Mouse (Mus musculus): ENCODE measurements at regions not wholly inside any gene's neighbourhood (a gene's known extent, or its start where the extent isn't known, plus 50 kb on each side); places are given as distances from the start of the nearest gene placed in this dataset.
"Not testable (repeated sequence)": the region's sequence is repeated elsewhere in the genome, so short reads cannot be mapped to it uniquely, and the experiment has no call there.

DNA sequence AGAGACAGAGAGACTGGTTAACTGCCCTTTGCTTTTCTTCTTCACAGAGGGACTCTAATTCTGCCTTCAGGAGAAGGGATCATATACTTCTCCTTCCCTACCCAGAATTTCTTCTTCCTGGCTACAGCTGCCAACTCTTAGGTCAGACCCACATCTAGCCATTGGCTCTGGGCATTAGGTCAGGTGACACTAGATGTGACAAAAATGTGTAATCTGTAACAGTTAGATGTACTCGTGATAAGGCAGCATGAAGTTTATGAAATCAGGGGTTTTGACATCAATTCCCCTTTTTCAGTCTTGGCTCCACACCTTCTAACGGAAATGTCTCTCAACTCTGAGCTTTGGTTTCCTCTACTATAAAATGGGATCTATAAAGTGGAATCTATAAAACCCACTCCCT is 428.4 kb downstream of the Bmper start:
- no peak for DNase-seq (ENCODE audit: extremely low read depth, insufficient read length, low spot score)

DNA sequence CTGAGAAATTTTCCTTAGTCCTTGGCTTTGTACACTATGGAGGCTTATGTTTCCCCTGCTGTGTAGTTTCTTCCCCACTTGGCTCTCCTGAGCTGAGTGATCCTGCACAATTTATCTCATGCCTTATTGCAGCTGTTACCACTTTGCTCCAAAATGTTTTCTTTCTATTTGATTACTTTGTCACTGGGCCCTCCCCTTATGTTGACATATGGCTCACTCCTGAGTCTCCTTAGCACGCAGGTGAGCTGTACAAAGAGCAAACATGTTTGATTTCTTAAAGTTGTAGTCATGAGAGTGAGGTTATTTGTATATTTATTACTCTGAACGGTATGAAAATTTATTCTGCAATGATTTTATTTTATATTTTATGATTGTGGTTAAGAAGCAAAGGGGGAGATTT is 430.2 kb downstream of the Bmper start:
- DNase-seq (ENCODE audit: extremely low read depth, insufficient read length, low spot score): no peak

DNA sequence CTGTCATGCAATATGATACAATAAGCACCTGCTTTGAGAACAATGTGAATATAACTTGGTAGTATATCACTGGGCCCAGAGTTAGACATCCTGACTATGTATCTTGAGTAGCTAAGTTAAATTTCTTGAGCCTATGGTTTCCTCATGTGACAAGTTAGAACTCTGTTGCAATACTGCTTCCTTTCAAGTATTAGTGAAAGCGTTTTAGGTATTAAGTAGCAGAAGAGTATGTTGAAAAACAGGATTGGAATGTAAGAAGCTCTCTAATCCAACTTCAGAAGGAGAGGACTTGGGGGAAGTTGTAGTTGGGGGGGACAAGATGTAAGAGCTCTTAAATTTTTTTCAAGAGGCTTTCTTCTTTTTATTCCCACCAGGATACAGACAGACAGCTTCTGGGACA is 431.9 kb downstream of the Bmper start:
- no peak for DNase-seq (ENCODE audit: extremely low read depth, insufficient read length, low spot score)

DNA sequence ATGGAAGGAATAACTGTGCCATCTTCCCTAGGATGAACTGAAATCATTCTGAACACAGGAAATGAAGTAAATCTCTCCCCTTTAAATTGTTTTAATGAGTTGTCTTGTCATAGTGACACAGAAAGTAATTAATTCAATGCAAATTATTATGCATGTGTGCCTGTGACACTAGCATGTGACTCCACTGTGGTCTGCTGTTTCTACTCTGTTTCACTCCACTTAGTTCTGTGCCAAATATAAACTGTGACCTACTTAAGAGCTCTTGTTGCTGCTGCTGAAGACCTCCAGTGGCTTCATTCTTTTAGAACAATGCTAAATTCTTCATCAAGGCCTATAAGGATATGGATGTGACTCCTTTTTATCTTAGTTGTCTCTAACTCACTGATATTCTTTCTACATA is 431.8 kb upstream of the Npsr1 start:
- DNase-seq (ENCODE audit: extremely low read depth, insufficient read length, low spot score): no peak

DNA sequence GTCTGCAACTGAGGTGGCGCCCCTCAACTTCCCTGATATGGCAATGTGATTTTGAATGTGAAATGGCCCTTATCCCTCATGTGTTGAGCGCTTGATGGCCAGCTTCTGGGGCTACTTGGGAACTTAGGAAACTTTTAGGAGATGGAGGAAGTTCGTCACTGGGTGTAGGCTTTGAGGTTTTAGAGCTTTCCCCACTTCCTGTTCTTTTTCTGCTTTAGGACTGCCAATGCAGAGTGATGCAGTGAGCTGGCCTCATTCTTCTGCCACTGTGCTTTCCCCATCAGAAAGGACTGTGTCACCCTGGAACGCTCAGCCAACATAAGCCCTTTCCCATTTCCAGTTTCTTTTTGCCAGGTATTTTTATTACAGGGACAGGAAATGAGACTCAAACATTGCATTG is 428.6 kb upstream of the Npsr1 start:
- no peak for DNase-seq (ENCODE audit: extremely low read depth, insufficient read length, low spot score)

DNA sequence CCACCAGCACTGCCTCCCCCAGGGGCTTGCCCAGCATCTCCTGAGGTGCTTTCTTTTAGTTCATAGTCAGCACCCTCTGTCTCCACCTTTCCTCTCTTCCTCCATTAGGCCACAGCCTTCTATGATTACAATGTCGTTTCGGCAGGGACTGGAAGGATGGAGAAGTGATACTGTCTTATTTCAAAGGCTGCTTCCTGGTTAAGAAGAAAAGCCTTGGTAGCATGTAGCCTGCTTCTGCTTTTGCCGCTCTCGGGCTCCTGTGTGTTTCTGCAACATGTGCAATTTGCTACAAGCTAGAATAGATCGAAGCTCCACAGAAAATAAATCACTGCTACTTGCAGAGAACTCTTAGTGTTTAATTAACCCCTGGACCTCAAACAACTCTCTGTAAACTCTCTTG is 427.2 kb upstream of the Npsr1 start:
- no peak for DNase-seq (ENCODE audit: extremely low read depth, insufficient read length, low spot score)

DNA sequence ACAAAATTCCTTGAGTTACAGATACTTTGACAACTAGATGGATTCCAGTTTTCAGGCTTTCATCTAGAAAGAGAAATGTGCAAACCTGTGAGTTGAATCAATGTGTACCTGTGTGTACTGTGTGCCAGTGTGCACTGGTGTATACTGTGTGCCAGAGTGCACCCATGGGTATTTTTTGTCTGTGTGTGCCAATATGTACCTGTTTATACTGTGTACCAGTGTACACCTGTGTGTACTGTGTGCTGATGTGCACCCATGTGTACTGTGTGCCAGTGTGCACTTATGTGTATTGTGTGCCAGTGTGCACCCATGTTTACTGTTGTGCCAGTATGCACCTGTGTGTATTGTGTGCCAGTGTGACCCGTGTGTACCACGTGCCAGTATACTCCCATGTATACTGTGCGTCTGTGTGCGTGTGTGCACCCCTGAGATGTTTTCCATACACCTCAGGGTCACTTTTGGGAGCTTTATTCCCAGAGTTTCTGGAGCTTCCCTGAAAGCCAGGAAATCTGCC is 424.4 kb upstream of the Npsr1 start:
- DNase-seq (ENCODE audit: extremely low read depth, insufficient read length, low spot score): no peak

DNA sequence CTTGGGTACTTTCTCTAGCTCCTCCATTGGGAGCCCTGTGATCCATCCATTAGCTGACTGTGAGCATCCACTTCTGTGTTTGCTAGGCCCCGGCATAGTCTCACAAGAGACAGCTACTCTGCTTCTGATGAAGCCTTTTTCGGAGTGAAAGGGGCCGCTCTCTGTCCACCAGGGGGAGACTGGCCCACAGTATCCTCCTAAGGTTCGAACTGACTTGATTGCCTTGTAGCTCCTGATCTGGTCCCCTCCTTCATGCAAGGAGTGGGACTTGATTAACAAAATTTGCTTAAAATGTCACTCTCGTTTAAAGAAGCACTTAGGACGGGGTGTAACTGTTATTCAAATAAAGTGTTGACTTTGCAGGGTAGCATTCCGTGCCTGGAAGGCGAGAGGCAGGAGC is 423.0 kb upstream of the Npsr1 start:
- DNase-seq (ENCODE audit: extremely low read depth, insufficient read length, low spot score): no peak

DNA sequence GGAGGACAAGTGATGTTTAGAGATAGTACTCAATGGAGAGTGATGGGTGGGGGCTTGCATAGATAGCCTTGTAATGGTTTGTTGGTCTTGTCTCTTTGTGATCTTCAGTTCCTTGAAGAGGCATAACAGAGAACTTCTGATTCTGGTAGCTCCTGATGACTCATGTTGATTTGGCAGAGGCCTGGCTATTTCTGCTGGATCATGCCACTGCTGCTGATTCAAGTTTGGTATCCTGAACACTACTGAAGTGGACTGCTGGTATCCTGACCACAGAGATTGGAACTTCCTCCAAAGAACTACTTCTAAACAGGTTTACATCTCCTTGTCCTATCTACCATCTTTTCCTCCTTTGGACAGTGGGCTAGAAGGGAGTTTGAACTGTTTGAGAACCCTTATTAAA is 408.3 kb upstream of the Npsr1 start:
- peak; percentile 60 for DNase-seq (ENCODE audit: extremely low read depth, insufficient read length, low spot score)

DNA sequence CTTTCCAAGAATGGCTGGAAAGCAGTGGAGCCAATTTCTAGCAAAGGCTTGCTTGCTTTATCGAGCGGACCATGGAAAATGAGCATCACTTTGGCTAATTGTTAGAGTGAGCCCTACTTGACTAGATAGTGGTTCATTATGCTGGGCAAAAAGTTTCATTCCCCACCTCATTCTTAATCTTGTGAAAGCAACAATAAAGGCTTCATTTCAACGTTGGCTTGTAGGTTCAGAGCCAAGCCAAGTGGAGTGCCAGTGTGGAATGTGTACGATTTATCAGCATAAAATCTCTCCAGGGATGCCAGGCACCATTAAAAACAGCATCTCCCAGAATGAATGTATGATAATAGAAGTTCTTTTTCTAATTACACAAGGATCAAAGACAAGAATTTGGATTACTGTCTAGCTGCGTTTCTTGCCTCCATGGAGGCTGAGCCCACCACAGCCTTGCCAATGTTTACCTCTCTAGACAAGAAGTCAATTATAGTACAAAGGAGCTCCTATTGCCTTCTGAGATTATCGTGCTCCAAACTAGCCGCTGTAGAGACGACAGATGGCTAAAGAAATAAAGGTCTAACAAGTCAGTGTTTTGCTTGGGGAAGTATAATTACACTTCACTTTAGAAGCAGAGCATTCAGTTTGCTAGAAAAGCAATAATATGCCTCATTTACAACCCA is 404.9 kb upstream of the Npsr1 start:
- no peak for DNase-seq (ENCODE audit: extremely low read depth, insufficient read length, low spot score)

DNA sequence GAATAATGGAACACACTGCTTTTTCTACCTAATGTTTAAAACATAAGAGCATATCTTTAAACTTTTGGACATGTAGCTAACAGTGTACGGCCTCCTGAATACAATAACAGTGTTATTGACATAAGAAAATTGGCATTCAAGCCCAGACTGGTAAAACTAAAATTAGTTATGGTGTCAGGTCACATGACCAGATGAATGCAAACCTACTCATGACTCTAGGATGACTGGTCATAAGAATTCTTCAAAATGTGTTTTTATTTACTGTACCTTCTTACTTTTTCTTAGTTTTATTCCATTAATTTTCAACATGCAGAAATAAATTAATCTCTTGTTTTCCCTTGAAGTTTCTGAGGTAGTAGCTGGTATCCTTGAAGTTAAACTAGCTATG is 404.4 kb upstream of the Npsr1 start:
- no peak for DNase-seq (ENCODE audit: extremely low read depth, insufficient read length, low spot score)

DNA sequence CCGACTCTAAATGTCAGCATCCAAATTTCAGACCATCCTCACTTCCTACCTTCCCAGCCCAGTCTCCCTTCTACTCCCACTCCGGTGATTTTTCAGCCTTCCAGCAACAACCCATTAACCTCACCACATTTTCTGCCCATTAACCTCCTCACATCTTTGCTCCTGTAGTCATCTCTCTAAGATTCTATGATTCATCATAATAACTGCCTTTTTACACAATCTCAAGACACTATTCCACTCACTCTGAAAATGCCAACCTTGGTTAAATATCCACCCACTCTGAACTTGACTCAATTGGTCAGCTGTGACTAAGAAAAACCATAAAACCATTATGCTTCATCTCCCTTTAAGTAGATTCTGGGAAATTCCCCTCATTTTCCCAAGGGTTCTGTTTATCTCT is 403.3 kb upstream of the Npsr1 start:
- peak; percentile 50 for DNase-seq (ENCODE audit: extremely low read depth, insufficient read length, low spot score)

DNA sequence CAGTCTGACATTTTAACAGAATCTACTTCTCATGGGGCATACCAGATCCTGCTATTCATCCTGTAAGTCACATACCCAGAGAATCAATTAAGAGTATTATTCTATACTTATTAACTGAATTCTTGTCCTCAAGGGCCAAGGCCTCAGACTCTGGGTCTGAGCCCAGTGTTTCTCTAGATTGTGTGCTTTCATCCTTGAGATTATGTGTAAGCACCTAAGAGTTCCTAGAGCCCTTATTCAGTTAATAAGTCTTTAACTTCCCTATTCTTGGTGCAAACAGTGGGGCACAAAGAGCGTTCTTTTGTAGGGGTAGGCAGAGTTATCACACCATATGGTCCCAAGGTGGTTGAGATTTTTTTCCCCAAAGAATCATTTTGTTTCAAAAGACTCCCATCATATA is 397.2 kb upstream of the Npsr1 start:
- DNase-seq (ENCODE audit: extremely low read depth, insufficient read length, low spot score): no peak

DNA sequence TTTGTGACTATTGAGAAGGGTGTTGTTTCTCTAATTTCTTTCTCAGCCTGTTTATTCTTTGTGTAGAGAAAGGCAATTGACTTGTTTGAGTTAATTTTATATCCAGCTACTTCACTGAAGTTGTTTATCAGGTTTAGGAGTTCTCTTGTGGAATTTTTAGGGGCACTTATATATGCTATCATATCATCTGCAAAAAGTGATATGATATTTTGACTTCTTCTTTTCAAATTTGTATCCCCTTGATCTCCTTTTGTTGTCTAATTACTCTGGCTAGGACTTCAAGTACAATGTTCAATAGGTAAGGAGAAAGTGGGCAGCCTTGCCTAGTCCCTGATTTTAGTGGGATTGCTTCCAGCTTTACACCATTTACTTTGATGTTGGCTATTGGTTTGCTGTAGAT is 380.2 kb upstream of the Npsr1 start:
- not testable (repeated sequence) for DNase-seq (ENCODE audit: extremely low read depth, insufficient read length, low spot score)

DNA sequence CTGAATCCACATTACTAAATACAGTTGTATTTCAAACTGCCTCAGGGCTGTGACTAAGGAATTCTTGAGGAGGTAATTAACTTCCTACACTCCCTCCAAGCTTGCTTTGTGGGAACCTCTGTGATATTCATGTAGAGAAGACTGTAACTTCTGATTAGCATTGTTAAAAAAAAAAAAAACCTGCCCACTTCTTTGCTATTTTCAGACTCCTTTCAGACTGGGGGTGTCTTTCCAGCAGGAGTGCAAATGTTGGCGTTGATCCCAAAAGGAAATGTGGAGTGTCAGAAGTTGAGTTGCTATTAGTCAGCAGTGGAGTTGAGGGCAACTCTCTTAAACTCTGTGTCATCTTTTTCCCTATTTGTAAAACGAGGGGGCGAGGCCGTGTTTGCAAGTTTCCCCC is 369.0 kb upstream of the Npsr1 start:
- DNase-seq (ENCODE audit: extremely low read depth, insufficient read length, low spot score): peak; percentile 38

DNA sequence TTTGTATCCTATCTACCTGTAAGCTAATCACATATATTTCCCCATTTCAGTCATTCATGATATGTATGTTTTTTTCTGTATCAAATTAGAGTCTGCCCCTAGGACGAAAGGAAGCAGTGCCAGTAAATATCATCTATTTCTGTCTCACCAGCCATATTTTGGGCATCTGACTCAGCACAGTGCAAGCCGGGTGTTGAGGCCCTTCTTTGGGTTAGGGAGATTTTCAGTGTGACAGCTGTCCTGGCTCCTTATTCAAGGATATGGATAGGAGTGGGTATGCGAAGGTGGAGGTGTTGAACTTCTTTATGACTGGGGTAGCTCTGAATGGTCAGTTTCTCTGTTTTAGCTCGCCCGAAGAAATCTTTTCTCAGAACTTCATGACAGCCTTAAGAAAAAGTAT is 345.3 kb upstream of the Npsr1 start:
- no peak for DNase-seq (ENCODE audit: extremely low read depth, insufficient read length, low spot score)

DNA sequence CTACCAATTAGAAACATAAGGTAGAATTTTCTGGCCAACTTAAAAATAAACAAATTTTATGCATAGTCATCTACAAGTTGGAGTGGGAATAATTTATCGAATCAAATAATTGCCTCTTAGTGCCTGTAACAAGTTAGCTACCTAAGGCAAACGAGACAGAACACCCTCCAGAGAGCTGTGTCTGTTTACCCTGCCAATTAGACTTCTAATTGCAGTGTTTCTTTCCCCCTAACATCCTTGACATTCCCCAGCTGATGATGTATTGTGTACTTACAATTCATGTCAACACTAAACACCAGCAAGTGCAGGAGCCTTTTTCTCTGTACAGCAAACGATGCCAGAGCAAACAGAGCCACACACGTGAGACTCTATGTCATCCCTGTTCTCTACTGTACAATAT is 311.1 kb upstream of the Npsr1 start:
- DNase-seq (ENCODE audit: extremely low read depth, insufficient read length, low spot score): no peak

Data from 3134 (cell line).